Mouse (Mus musculus): Measurements from ENCODE around the gene Stxbp4.

DNA sequence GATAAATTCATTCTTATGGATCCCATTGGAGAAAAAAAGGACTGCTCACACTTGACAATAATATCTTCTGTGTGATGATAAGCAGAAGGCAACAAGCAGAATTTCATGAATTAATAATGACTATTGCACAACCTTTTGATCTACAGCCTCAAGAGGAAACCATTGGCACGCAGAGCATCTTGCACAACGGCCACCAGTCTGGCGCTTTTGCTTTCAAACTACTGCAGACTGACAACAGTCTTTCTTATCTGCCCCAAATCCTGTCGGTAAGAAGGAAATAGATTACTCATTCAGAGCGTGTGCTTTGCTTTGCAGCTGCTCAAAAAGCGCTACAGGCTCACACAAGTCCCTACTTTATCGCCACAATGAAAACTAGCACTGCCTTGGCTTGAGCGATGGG lies 51.7 kb downstream of the Stxbp4 start:
- TF ChIP-seq EP300 (IDR thresholded peaks at IDR 0.05; ENCODE audit: low read depth) (no peak), CTCF (IDR thresholded peaks at IDR 0.05; ENCODE audit: low read depth) (no peak)

Data from liver, postnatal 0 days (tissue).